Mouse (Mus musculus) testis, adult 2 months (tissue): ENCODE measurements around the gene Snrpg. TPM values are rescaled to one million over a fixed set of nuclear protein-coding genes. Genes with fewer than 3 reads are reported as not detected.
"Not testable (repeated sequence)": the region's sequence is repeated elsewhere in the genome, so short reads cannot be mapped to it uniquely, and the experiment has no call there.

Experiments
- H3K27ac ChIP-seq: fragments of 200-500 bp; 2 replicates; pipeline ENCODE4 v1.5.1; 2012; ENCODE audit warnings: low read depth, low read length; ENCODE audit not compliant: control insufficient read depth, insufficient read depth
- H3K27me3 ChIP-seq: fragments of 200-500 bp; 2 replicates; pipeline ENCODE4 v1.6.1; 2012; ENCODE audit warnings: mild to moderate bottlenecking, low read length, moderate library complexity; ENCODE audit not compliant: control insufficient read depth, insufficient read depth
- H3K36me3 ChIP-seq: fragments of 200-500 bp; 2 replicates; pipeline ENCODE4 v1.6.1; 2012; ENCODE audit warnings: mild to moderate bottlenecking, low read length; ENCODE audit not compliant: control insufficient read depth, insufficient read depth
- H3K4me1 ChIP-seq: fragments of 200-500 bp; 2 replicates; pipeline ENCODE4 v1.6.1; 2012; ENCODE audit warnings: low read length; ENCODE audit not compliant: control insufficient read depth, insufficient read depth
- H3K4me3 ChIP-seq: fragments of 200-500 bp; 2 replicates; pipeline ENCODE4 v1.5.1; 2012; ENCODE audit warnings: low read depth, mild to moderate bottlenecking, low read length, moderate library complexity, mixed read lengths; ENCODE audit not compliant: control insufficient read depth
- CTCF ChIP-seq: fragments of 200-500 bp; IDR thresholded peaks from 2 replicates; pipeline ENCODE4 v1.5.1; 2012; ENCODE audit warnings: low read depth, mild to moderate bottlenecking, inconsistent platforms, low read length, moderate library complexity; ENCODE audit not compliant: control insufficient read depth, insufficient read depth, insufficient replicate concordance
- POLR2A ChIP-seq: fragments of 200-500 bp; IDR thresholded peaks from 2 replicates; pipeline ENCODE4 v1.6.1; 2012; ENCODE audit warnings: low read depth, mild to moderate bottlenecking, inconsistent platforms, low read length, moderate library complexity; ENCODE audit not compliant: control insufficient read depth
- polyA plus RNA-seq: library from polyadenylated mRNA; depleted of rRNA; stranded (reverse); fragments of >200 nt; gene quantifications from 2 replicates; pipeline ENCODE4 v1.2.3, GENCODE M21; 2012

Gene Snrpg
- polyA plus RNA-seq, 1 experiment, result 68.3 TPM

- TF ChIP-seq POLR2A, result no peak
- no peak for TF ChIP-seq CTCF
- Histone ChIP-seq H3K4me1 (no peaks in the 10 kb centered on the region), H3K4me3 (no peak overlapping the region), H3K27ac (no peak overlapping the region), H3K27me3 (no peaks in the 10 kb centered on the region), H3K36me3 (no peaks in the 10 kb centered on the region)
These were observed 35.8 kb upstream of the Snrpg start for GRCm38 (mm10) chr6:86335121-86335849.

- no peak overlapping the region for H3K4me3 ChIP-seq
- H3K4me1 ChIP-seq, result no peaks in the 10 kb centered on the region
- no peak overlapping the region for H3K27ac ChIP-seq
- no peaks in the 10 kb centered on the region for H3K27me3 ChIP-seq
- TF ChIP-seq POLR2A (no peak), CTCF (no peak)
- H3K36me3 ChIP-seq, result no peaks in the 10 kb centered on the region
These were observed 35.2 kb upstream of the Snrpg start for GRCm38 (mm10) chr6:86335860-86336259.

- H3K4me1 ChIP-seq, H3K27ac ChIP-seq, H3K27me3 ChIP-seq, H3K36me3 ChIP-seq, H3K4me3 ChIP-seq: not testable (repeated sequence)
- peak; percentile 3; the same call in 1 of the 2 replicates for TF ChIP-seq CTCF
These were observed 34.8 kb upstream of the Snrpg start for GRCm38 (mm10) chr6:86336340-86336739.

- TF ChIP-seq CTCF (no peak), POLR2A (no peak)
- Histone ChIP-seq H3K4me1 (no peaks in the 10 kb centered on the region; the same call in 1 of the 2 replicates), H3K27ac (no peak overlapping the region), H3K27me3 (no peaks in the 10 kb centered on the region), H3K36me3 (no peaks in the 10 kb centered on the region), H3K4me3 (no peak overlapping the region)
These were observed 27.4 kb upstream of the Snrpg start for GRCm38 (mm10) chr6:86343656-86344055.

GRCm38 (mm10) chr6:86346063-86346462 is 25.0 kb upstream of the Snrpg start:
- H3K4me3 ChIP-seq, result no peak overlapping the region
- no peaks in the 10 kb centered on the region for H3K36me3 ChIP-seq
- no peak overlapping the region for H3K27ac ChIP-seq
- no peaks in the 10 kb centered on the region; the same call in 1 of the 2 replicates for H3K4me1 ChIP-seq
- H3K27me3 ChIP-seq, result no peaks in the 10 kb centered on the region
- TF ChIP-seq POLR2A, result no peak
- no peak for TF ChIP-seq CTCF

GRCm38 (mm10) chr6:86349257-86349656 is 21.8 kb upstream of the Snrpg start:
- no peak for TF ChIP-seq CTCF
- no peak for TF ChIP-seq POLR2A
- no peak overlapping the region for H3K4me3 ChIP-seq
- no peaks in the 10 kb centered on the region for H3K36me3 ChIP-seq
- H3K27me3 ChIP-seq, result no peaks in the 10 kb centered on the region
- H3K27ac ChIP-seq, result no peak overlapping the region
- no peaks in the 10 kb centered on the region for H3K4me1 ChIP-seq

- H3K4me1 ChIP-seq, result no peaks in the 10 kb centered on the region
- H3K27ac ChIP-seq, result no peak overlapping the region
- no peak overlapping the region for H3K4me3 ChIP-seq
- no peaks in the 10 kb centered on the region for H3K36me3 ChIP-seq
- TF ChIP-seq CTCF (no peak), POLR2A (no peak)
- H3K27me3 ChIP-seq, result no peaks in the 10 kb centered on the region
These were observed 16.2 kb upstream of the Snrpg start for GRCm38 (mm10) chr6:86354948-86355347.
